15 mouse cellular contexts compared by ENCODE assay signal in genomic region chr17:34092197-34092875, GRCm38 (mm10). TPM values are rescaled to one million over a fixed set of nuclear protein-coding genes. Genes with fewer than 3 reads are reported as not detected.
DNase-seq lines count a peak whose midpoint lies in the region; ATAC-seq and TF ChIP-seq lines count a peak whose summit lies in the region.
"Had no signal": no experiment of that assay in that cellular context is flagged by ENCODE, and none has a peak within 500 bp of the region (broad histone marks: within the 10 kb centered on the region; RNA-seq: fewer than 3 reads in every experiment).

Gene H2-Oa (plus strand): TSS chr17:34092340.

- H3K27ac ChIP-seq in stomach, embryonic 15.5 days: no peak within 1 kb of the TSS
- no peak within 1 kb of the TSS for H3K27ac ChIP-seq in stomach, postnatal 0 days (replicated peaks)
- H3K27ac ChIP-seq in bone marrow macrophage, adult 2 months (ENCODE audit: insufficient read depth, low read depth, low read length): peak within 1 kb of the TSS; percentile 70
- H3K27ac ChIP-seq: embryonic facial prominence, embryonic 15.5 days; midbrain, embryonic 15.5 days had no signal

- no peak within 1 kb of the TSS for H3K4me3 ChIP-seq in stomach, embryonic 15.5 days (replicated peaks)
- no peak within 1 kb of the TSS for H3K4me3 ChIP-seq in stomach, postnatal 0 days (ENCODE audit: low read depth, low read length)
- H3K4me3 ChIP-seq in bone marrow macrophage, adult 2 months (ENCODE audit: insufficient read depth, low read length): peak within 1 kb of the TSS; percentile 10; the same call in 1 of the 2 replicates
- H3K4me3 ChIP-seq in myocyte: no peak within 1 kb of the TSS
- H3K4me3 ChIP-seq: embryonic facial prominence, embryonic 15.5 days; midbrain, embryonic 15.5 days had no signal

- H3K4me2 ChIP-seq in stomach, embryonic 15.5 days: 0 out of 2 replicates have a peak within 1 kb of the TSS, but pooled peaks have one; percentile 5
- H3K4me2 ChIP-seq in stomach, postnatal 0 days (replicated peaks; ENCODE audit: low read depth): no peak within 1 kb of the TSS
- peak within 1 kb of the TSS; percentile 18 for H3K4me2 ChIP-seq in myocyte (ENCODE audit: low read depth)
- H3K4me2 ChIP-seq: embryonic facial prominence, embryonic 15.5 days; midbrain, embryonic 15.5 days had no signal

- DNase-seq in stomach, postnatal 0 days (ENCODE audit: low spot score): no peak
- peak; percentile 64 to 74 for DNase-seq in thymus, postnatal 36 days
- DNase-seq in left cerebral cortex, adult 11 months (ENCODE audit: low spot score): no peak
- DNase-seq in retina, embryonic 14.5 days (ENCODE audit: low spot score): no peak
- no peak for DNase-seq in right cerebral cortex, postnatal 36 days (ENCODE audit: low spot score in 2 of 2)
- DNase-seq: cerebellum, adult 9-11 months; kidney, adult 8-10 months; layer of hippocampus, postnatal 36 days had no signal

- no peak within 1 kb of the TSS for H3ac ChIP-seq in myocyte (ENCODE audit: control insufficient read depth, insufficient read length)

- no peaks in the 10 kb centered on the region for H3K36me3 ChIP-seq in stomach, embryonic 15.5 days
- H3K36me3 ChIP-seq in stomach, postnatal 0 days (ENCODE audit: control insufficient read depth, insufficient read depth, low read length): no peaks in the 10 kb centered on the region
- no peaks in the 10 kb centered on the region for H3K36me3 ChIP-seq in myocyte (ENCODE audit: control insufficient read depth, insufficient read depth)
- H3K36me3 ChIP-seq: embryonic facial prominence, embryonic 15.5 days; midbrain, embryonic 15.5 days had no signal

- H3K27me3 ChIP-seq in stomach, embryonic 15.5 days (replicated peaks): no peaks in the 10 kb centered on the region
- H3K27me3 ChIP-seq in stomach, postnatal 0 days (ENCODE audit: control insufficient read depth, insufficient read depth, low read length): no peaks in the 10 kb centered on the region
- H3K27me3 ChIP-seq in myocyte (ENCODE audit: control insufficient read depth, insufficient read depth, insufficient read length): no peaks in the 10 kb centered on the region
- H3K27me3 ChIP-seq: embryonic facial prominence, embryonic 15.5 days; midbrain, embryonic 15.5 days had no signal

- TF ChIP-seq POLR2A in bone marrow macrophage, adult 2 months (IDR thresholded peaks at IDR 0.05; ENCODE audit: borderline replicate concordance, low read depth, low read length): no peak
- TF ChIP-seq POLR2A in myocyte (IDR thresholded peaks at IDR 0.05; ENCODE audit: insufficient read length, low read depth): no peak

- no peak for ATAC-seq in stomach, embryonic 15.5 days (ENCODE audit: insufficient read depth, low FRiP score, low read depth)
- ATAC-seq in stomach, postnatal 0 days (ENCODE audit: low FRiP score, low TSS enrichment): no peak
- ATAC-seq: midbrain, embryonic 15.5 days; Patski had no signal

- TF ChIP-seq CTCF in stomach, postnatal 0 days (IDR thresholded peaks at IDR 0.05; ENCODE audit: low read depth): no peak
- TF ChIP-seq CTCF in bone marrow macrophage, adult 2 months (IDR thresholded peaks at IDR 0.05; ENCODE audit: low read depth, low read length): no peak

- H3K9ac ChIP-seq in stomach, embryonic 15.5 days: no peak within 1 kb of the TSS
- H3K9ac ChIP-seq in stomach, postnatal 0 days (ENCODE audit: low read length): no peak within 1 kb of the TSS
- H3K9ac ChIP-seq: embryonic facial prominence, embryonic 15.5 days; midbrain, embryonic 15.5 days had no signal

- no peaks in the 10 kb centered on the region for H3K4me1 ChIP-seq in stomach, embryonic 15.5 days
- no peaks in the 10 kb centered on the region for H3K4me1 ChIP-seq in stomach, postnatal 0 days (replicated peaks; ENCODE audit: control insufficient read depth, insufficient read depth)
- H3K4me1 ChIP-seq in bone marrow macrophage, adult 2 months (ENCODE audit: control insufficient read depth, insufficient read depth, low read length): peaks cover 26% of the 10 kb centered on the region
- H3K4me1 ChIP-seq: embryonic facial prominence, embryonic 15.5 days; midbrain, embryonic 15.5 days had no signal

- H3K9me3 ChIP-seq in stomach, embryonic 15.5 days: no peaks in the 10 kb centered on the region
- H3K9me3 ChIP-seq in stomach, postnatal 0 days (ENCODE audit: control insufficient read depth, low read length): no peaks in the 10 kb centered on the region
- H3K9me3 ChIP-seq: midbrain, embryonic 15.5 days had no signal

- 31% methylated on average over 11 of the region's 11 CpGs for WGBS in stomach, embryonic 15.5 days
- WGBS in stomach, postnatal 0 days: 45% methylated on average over 11 of the region's 11 CpGs

- H3K79me2 ChIP-seq in myocyte (ENCODE audit: control insufficient read depth, insufficient read depth): no peaks in the 10 kb centered on the region

- TF ChIP-seq EP300 in stomach, postnatal 0 days (optimal IDR thresholded peaks at IDR 0.05): no peak

TF ChIP-seq in myocyte, 11 proteins besides CTCF, POLR2A, EP300 and RAD21:
- TF ChIP-seq USF1 (IDR thresholded peaks at IDR 0.05; ENCODE audit: low read depth): no peak
- no peak for TF ChIP-seq TCF3 (IDR thresholded peaks at IDR 0.05; ENCODE audit: insufficient read length, low read depth)
- no peak for TF ChIP-seq POLR2AphosphoS2 (IDR thresholded peaks at IDR 0.05; ENCODE audit: insufficient read length, low read depth)
- no peak for TF ChIP-seq MYOD1 (IDR thresholded peaks at IDR 0.05; ENCODE audit: control insufficient read depth in 1 of 3, insufficient read length in 2 of 3, low read depth in 2 of 3)
- no peak for TF ChIP-seq TCF12 (IDR thresholded peaks at IDR 0.05; ENCODE audit: insufficient read depth, poor library complexity, severe bottlenecking)
- TF ChIP-seq CEBPB (IDR thresholded peaks at IDR 0.05; ENCODE audit: insufficient read depth, poor library complexity, severe bottlenecking): no peak
- no peak for TF ChIP-seq REST (IDR thresholded peaks at IDR 0.05; ENCODE audit: insufficient read depth, insufficient read length)
- TF ChIP-seq SRF (IDR thresholded peaks at IDR 0.05; ENCODE audit: control insufficient read depth, insufficient read length, low read depth): no peak
- TF ChIP-seq MAX (IDR thresholded peaks at IDR 0.05; ENCODE audit: low read depth): no peak
- no peak for TF ChIP-seq E2F4 (IDR thresholded peaks at IDR 0.05; ENCODE audit: insufficient read depth)
- TF ChIP-seq MYOG (IDR thresholded peaks at IDR 0.05; ENCODE audit: control insufficient read depth in 1 of 3, insufficient read depth in 1 of 3, insufficient read length in 2 of 3, low read depth in 2 of 3): no peak

RNA-seq across cellular contexts. Expression of gene H2-Oa, which starts in this region (rescaled TPM):
- polyA plus RNA-seq in stomach, embryonic 15.5 days (2015; fragmentation: Nextera tagmentation; extraction: Ambion mirVana): 0.79 and 1.2 TPM in 2 replicates
- polyA plus RNA-seq in stomach, postnatal 0 days (2015; fragmentation: Nextera tagmentation; extraction: Ambion mirVana): 0.25 and 0.29 TPM in 2 replicates
- polyA plus RNA-seq in bone marrow macrophage, adult 2 months (2012; ENCODE audit: insufficient read depth, insufficient read length, missing spikeins): 0.88 TPM in 1 of 2 replicates, not detected in the other
- polyA plus RNA-seq in myocyte (2012; fragmentation: generic; extraction: Trizol): 0.07 TPM
- polyA plus RNA-seq: heart, embryonic 14.5 days; midbrain, embryonic 15.5 days; Patski had no signal

Comparison
In these comparisons a context has a peak if more than half of its experiments do, and no peak if none do; other contexts are left out.
1. DNase-seq: peak in thymus, postnatal 36 days (2 of 2); none in stomach, postnatal 0 days (single experiment), left cerebral cortex, adult 11 months (single experiment), retina, embryonic 14.5 days (single experiment) and right cerebral cortex, postnatal 36 days (0 of 2).